Mouse (Mus musculus) kidney, adult 8-10 months (tissue): ENCODE measurements at regions not wholly inside any gene's neighbourhood (a gene's known extent, or its start where the extent isn't known, plus 50 kb on each side); places are given as distances from the start of the nearest gene placed in this dataset.
"Not testable (repeated sequence)": the region's sequence is repeated elsewhere in the genome, so short reads cannot be mapped to it uniquely, and the experiment has no call there.

Experiments used
- DNase-seq, 2 experiments: peaks; one replicate each; pipeline ENCODE4 v3.0.0; 2022

GRCm38 (mm10) chr8:113916649-113917048 lies 68.1 kb upstream of the Adamts18 start:
- no peak for DNase-seq

GRCm38 (mm10) chr8:113917197-113917596 lies 68.7 kb upstream of the Adamts18 start:
- no peak for DNase-seq

- no peak for DNase-seq
These were observed 71.8 kb upstream of the Adamts18 start for GRCm38 (mm10) chr8:113920306-113920705.

GRCm38 (mm10) chr8:113923381-113923780 lies 74.8 kb upstream of the Adamts18 start:
- no peak for DNase-seq

- no peak for DNase-seq
These were observed 105.2 kb upstream of the Adamts18 start for GRCm38 (mm10) chr8:113953721-113954120.

GRCm38 (mm10) chr8:113956439-113957043 lies 108.0 kb upstream of the Adamts18 start:
- no peak for DNase-seq

GRCm38 (mm10) chr8:113957821-113958220 lies 109.3 kb upstream of the Adamts18 start:
- no peak for DNase-seq

- no peak for DNase-seq
These were observed 127.3 kb upstream of the Adamts18 start for GRCm38 (mm10) chr8:113975810-113976209.

GRCm38 (mm10) chr8:113976626-113977025 lies 128.1 kb upstream of the Adamts18 start:
- no peak for DNase-seq

GRCm38 (mm10) chr8:113977072-113977471 lies 128.5 kb upstream of the Adamts18 start:
- no peak for DNase-seq

- no peak for DNase-seq
These were observed 130.4 kb upstream of the Adamts18 start for GRCm38 (mm10) chr8:113978946-113979345.

- no peak for DNase-seq
These were observed 131.3 kb upstream of the Adamts18 start for GRCm38 (mm10) chr8:113979837-113980236.

GRCm38 (mm10) chr8:113981339-113981738 lies 132.8 kb upstream of the Adamts18 start:
- DNase-seq: no peak

- DNase-seq: peak; percentile 43 to 57
These were observed 136.3 kb upstream of the Adamts18 start for GRCm38 (mm10) chr8:113984845-113985244.

- DNase-seq: no peak
These were observed 136.9 kb upstream of the Adamts18 start for GRCm38 (mm10) chr8:113985471-113985870.

- no peak for DNase-seq
These were observed 137.4 kb upstream of the Adamts18 start for GRCm38 (mm10) chr8:113985948-113986347.

GRCm38 (mm10) chr8:113990718-113991117 lies 142.2 kb upstream of the Adamts18 start:
- DNase-seq: no peak

GRCm38 (mm10) chr8:113998881-113999280 lies 134.5 kb upstream of the Nudt7 start:
- DNase-seq: no peak

- DNase-seq: no peak
These were observed 131.7 kb upstream of the Nudt7 start for GRCm38 (mm10) chr8:114001674-114002073.

- no peak for DNase-seq
These were observed 128.9 kb upstream of the Nudt7 start for GRCm38 (mm10) chr8:114004436-114004835.

- no peak for DNase-seq
These were observed 126.8 kb upstream of the Nudt7 start for GRCm38 (mm10) chr8:114006587-114006986.

GRCm38 (mm10) chr8:114007103-114007502 lies 126.3 kb upstream of the Nudt7 start:
- DNase-seq: no peak

GRCm38 (mm10) chr8:114018364-114018763 lies 115.0 kb upstream of the Nudt7 start:
- DNase-seq: peak in 1 of 2 experiments; percentile 6

GRCm38 (mm10) chr8:114030141-114030540 lies 103.2 kb upstream of the Nudt7 start:
- not testable (repeated sequence) for DNase-seq

- DNase-seq: no peak
These were observed 80.9 kb upstream of the Nudt7 start for GRCm38 (mm10) chr8:114052426-114052825.
